Mouse (Mus musculus) erythroblast, embryonic 14.5 days (primary cell): ENCODE results near the gene Sdk2. TPM values are rescaled to one million over a fixed set of nuclear protein-coding genes. Genes with fewer than 3 reads are reported as not detected.

Experiments
- H3K27me3 ChIP-seq: 2 replicates; pipeline ENCODE4 v1.6.1; 2012; ENCODE audit warnings: inconsistent platforms; ENCODE audit not compliant: control insufficient read depth
- H3K36me3 ChIP-seq: 2 replicates; pipeline ENCODE4 v1.6.1; 2012; ENCODE audit warnings: mild to moderate bottlenecking, inconsistent platforms; ENCODE audit not compliant: control insufficient read depth
- H3K4me1 ChIP-seq: 2 replicates; pipeline ENCODE4 v1.6.1; 2012; ENCODE audit warnings: inconsistent platforms; ENCODE audit not compliant: control insufficient read depth
- H3K4me3 ChIP-seq: replicated peaks from 2 replicates; pipeline ENCODE3; 2012; ENCODE audit warnings: moderate library complexity, mild to moderate bottlenecking, inconsistent platforms
- H3K9me3 ChIP-seq: 2 replicates; pipeline ENCODE4 v1.6.1; 2012; ENCODE audit warnings: low read length, inconsistent platforms, mixed read lengths; ENCODE audit not compliant: control insufficient read depth
- GATA1 ChIP-seq: IDR thresholded peaks from 2 replicates; pipeline ENCODE4 v1.6.1; 2012; ENCODE audit warnings: low read length, inconsistent platforms, mixed read lengths
- TAL1 ChIP-seq: IDR thresholded peaks from 3 replicates; pipeline ENCODE4 v1.6.1; 2012; ENCODE audit warnings: low read length, inconsistent platforms, mixed read lengths
- polyA plus RNA-seq: library from polyadenylated mRNA; stranded (reverse); fragments of >175 nt; gene quantifications from 2 replicates; pipeline ENCODE4 v1.2.3, GENCODE M21; 2012

The Sdk2 gene
- polyA plus RNA-seq, 1 experiment: under 0.01 TPM

GRCm38 (mm10) chr11:113931701-113932100, 135.1 kb downstream of the Sdk2 start:
- Histone ChIP-seq H3K27me3 (no peaks in the 10 kb centered on the region), H3K36me3 (no peaks in the 10 kb centered on the region), H3K9me3 (no peaks in the 10 kb centered on the region), H3K4me1 (no peaks in the 10 kb centered on the region), H3K4me3 (no peak overlapping the region)
- TF ChIP-seq GATA1 (no peak), TAL1 (no peak)

GRCm38 (mm10) chr11:113930112-113930511, 136.7 kb downstream of the Sdk2 start:
- Histone ChIP-seq H3K4me3 (no peak overlapping the region), H3K9me3 (no peaks in the 10 kb centered on the region), H3K4me1 (no peaks in the 10 kb centered on the region), H3K36me3 (no peaks in the 10 kb centered on the region), H3K27me3 (no peaks in the 10 kb centered on the region)
- no peak for TF ChIP-seq TAL1
- TF ChIP-seq GATA1: no peak

GRCm38 (mm10) chr11:113928831-113929230, 138.0 kb downstream of the Sdk2 start:
- Histone ChIP-seq H3K4me3 (no peak overlapping the region), H3K27me3 (no peaks in the 10 kb centered on the region), H3K9me3 (no peaks in the 10 kb centered on the region), H3K36me3 (no peaks in the 10 kb centered on the region), H3K4me1 (no peaks in the 10 kb centered on the region)
- no peak for TF ChIP-seq GATA1
- no peak for TF ChIP-seq TAL1

- H3K27me3 ChIP-seq: no peaks in the 10 kb centered on the region
- H3K36me3 ChIP-seq: no peaks in the 10 kb centered on the region
- H3K4me1 ChIP-seq: no peaks in the 10 kb centered on the region
- H3K9me3 ChIP-seq: no peaks in the 10 kb centered on the region
- H3K4me3 ChIP-seq: no peak overlapping the region
- TF ChIP-seq GATA1: no peak
- TF ChIP-seq TAL1: no peak
These were observed 138.6 kb downstream of the Sdk2 start for GRCm38 (mm10) chr11:113928291-113928690.

- Histone ChIP-seq H3K36me3 (no peaks in the 10 kb centered on the region), H3K9me3 (no peaks in the 10 kb centered on the region; the same call in 1 of the 2 replicates), H3K4me1 (no peaks in the 10 kb centered on the region), H3K27me3 (no peaks in the 10 kb centered on the region), H3K4me3 (no peak overlapping the region)
- TF ChIP-seq GATA1 (no peak), TAL1 (no peak)
These were observed 139.0 kb downstream of the Sdk2 start for GRCm38 (mm10) chr11:113927826-113928225.

- TF ChIP-seq GATA1: no peak
- no peak for TF ChIP-seq TAL1
These were observed 139.6 kb downstream of the Sdk2 start for GRCm38 (mm10) chr11:113927231-113927630.

GRCm38 (mm10) chr11:113923137-113923536, 143.7 kb downstream of the Sdk2 start:
- peaks cover 4% of the 10 kb centered on the region; the same call in 1 of the 2 replicates for H3K9me3 ChIP-seq
- H3K4me1 ChIP-seq: no peaks in the 10 kb centered on the region
- H3K27me3 ChIP-seq: no peaks in the 10 kb centered on the region
- no peak overlapping the region for H3K4me3 ChIP-seq
- no peaks in the 10 kb centered on the region for H3K36me3 ChIP-seq
- TF ChIP-seq TAL1 (no peak), GATA1 (no peak)

More at GRCm38 (mm10) chr11:113927231-113927630, 139.6 kb downstream of the Sdk2 start:
- Histone ChIP-seq H3K4me3 (no peak overlapping the region), H3K27me3 (no peaks in the 10 kb centered on the region), H3K36me3 (no peaks in the 10 kb centered on the region), H3K4me1 (no peaks in the 10 kb centered on the region), H3K9me3 (no peaks in the 10 kb centered on the region; the same call in 1 of the 2 replicates)

GRCm38 (mm10) chr11:113903131-113903860, 163.6 kb downstream of the Sdk2 start:
- Histone ChIP-seq H3K4me3 (no peak overlapping the region), H3K27me3 (no peaks in the 10 kb centered on the region), H3K36me3 (no peaks in the 10 kb centered on the region), H3K9me3 (peaks cover 5% of the 10 kb centered on the region; the same call in 1 of the 2 replicates), H3K4me1 (no peaks in the 10 kb centered on the region)
- TF ChIP-seq TAL1 (no peak), GATA1 (no peak)

- H3K4me3 ChIP-seq: no peak overlapping the region
- TF ChIP-seq GATA1: no peak
- peaks cover 5% of the 10 kb centered on the region; the same call in 1 of the 2 replicates for H3K9me3 ChIP-seq
- H3K4me1 ChIP-seq: no peaks in the 10 kb centered on the region
- H3K27me3 ChIP-seq: no peaks in the 10 kb centered on the region
- H3K36me3 ChIP-seq: no peaks in the 10 kb centered on the region
These were observed 164.9 kb downstream of the Sdk2 start for GRCm38 (mm10) chr11:113901906-113902305.
